ENCODE assay signal across 25 mouse cellular contexts in the genomic region with DNA sequence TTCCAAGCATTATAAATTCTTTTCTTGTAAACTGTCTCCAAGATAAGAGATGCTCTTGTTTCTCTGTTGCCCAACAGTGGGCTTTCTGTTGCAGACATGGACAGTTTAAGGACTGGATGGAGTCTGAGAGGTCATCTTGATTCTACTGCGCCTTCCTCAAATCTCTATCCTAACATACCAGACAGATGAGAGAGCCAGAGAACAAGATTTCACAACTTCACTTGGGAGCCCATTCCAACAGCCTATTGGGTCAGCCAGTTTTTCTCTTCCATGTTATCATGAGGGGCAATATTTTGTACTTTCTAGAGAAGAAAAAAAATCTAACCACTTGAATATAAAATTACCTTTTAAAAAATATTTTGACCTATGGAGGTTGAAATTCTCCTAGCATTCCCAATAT.
DNase-seq lines count a peak whose midpoint lies in the region; ATAC-seq and TF ChIP-seq lines count a peak whose summit lies in the region.
"Had no signal": no experiment of that assay in that cellular context is flagged by ENCODE, and none has a peak within 500 bp of the region (broad histone marks: within the 10 kb centered on the region; RNA-seq: fewer than 3 reads in every experiment).

No protein-coding gene starts in this region.

- no peak for ATAC-seq in lung, postnatal 0 days
- ATAC-seq: CD4-positive, CD25-positive, alpha-beta regulatory T cell, adult 4 months; forebrain, embryonic 14.5 days; forebrain, postnatal 0 days; hindbrain, postnatal 0 days; inflammation-experienced regulatory T-cells, adult 6 months; intestine, embryonic 16.5 days had no signal

- no peak overlapping the region for H3K27ac ChIP-seq in lung, postnatal 0 days (ENCODE audit: low read length)
- H3K27ac ChIP-seq: embryonic facial prominence, embryonic 12.5 days; embryonic facial prominence, embryonic 15.5 days; heart, adult 2 months; heart, embryonic 13.5 days; hindbrain, embryonic 14.5 days; hindbrain, postnatal 0 days had no signal

- no peak overlapping the region for H3K4me3 ChIP-seq in lung, postnatal 0 days (ENCODE audit: low read depth, low read length)
- H3K4me3 ChIP-seq: embryonic facial prominence, embryonic 12.5 days; embryonic facial prominence, embryonic 15.5 days; heart, adult 2 months; heart, embryonic 13.5 days had no signal

- TF ChIP-seq EP300 in lung, postnatal 0 days (IDR thresholded peaks at IDR 0.05): no peak

- H3K27me3 ChIP-seq in lung, postnatal 0 days (replicated peaks; ENCODE audit: insufficient read depth, low read length): no peaks in the 10 kb centered on the region
- H3K27me3 ChIP-seq: embryonic facial prominence, embryonic 12.5 days; embryonic facial prominence, embryonic 15.5 days; heart, embryonic 13.5 days had no signal

- no peaks in the 10 kb centered on the region for H3K36me3 ChIP-seq in lung, postnatal 0 days (ENCODE audit: insufficient read depth, low read length)
- H3K36me3 ChIP-seq: embryonic facial prominence, embryonic 12.5 days; embryonic facial prominence, embryonic 15.5 days; heart, embryonic 13.5 days had no signal

- no peak overlapping the region for H3K9ac ChIP-seq in lung, postnatal 0 days (replicated peaks; ENCODE audit: low read depth)
- H3K9ac ChIP-seq: embryonic facial prominence, embryonic 12.5 days; embryonic facial prominence, embryonic 15.5 days; forebrain, postnatal 0 days; heart, embryonic 13.5 days; hindbrain, embryonic 14.5 days had no signal

- H3K9me3 ChIP-seq in lung, postnatal 0 days (ENCODE audit: low read length): no peaks in the 10 kb centered on the region
- H3K9me3 ChIP-seq: embryonic facial prominence, embryonic 12.5 days; embryonic facial prominence, embryonic 15.5 days; heart, embryonic 13.5 days had no signal

- DNase-seq in heart, adult 18-20 months: peak; percentile 45 to 54
- DNase-seq in heart, postnatal 25 days (ENCODE audit: low spot score): no peak
- peak; percentile 4 to 16 for DNase-seq in lung, adult 18-20 months
- no peak for DNase-seq in lung, postnatal 0 days (ENCODE audit: low spot score)
- peak; percentile 8 for DNase-seq in urinary bladder, postnatal 14 days (ENCODE audit: low spot score)
- DNase-seq in urinary bladder, postnatal 10 days (ENCODE audit: low spot score): no peak
- DNase-seq: adrenal gland, adult 2 months; adrenal gland, postnatal 14 days; cerebellum, adult 11 months; cerebellum, adult 2 months; cerebellum, adult 9-11 months; cerebellum, postnatal 25 days; forebrain, postnatal 0 days; gastrocnemius, postnatal 14 days; heart, postnatal 4 days had no signal

- no peaks in the 10 kb centered on the region for H3K4me1 ChIP-seq in lung, postnatal 0 days (ENCODE audit: insufficient read depth, low read depth, low read length)
- H3K4me1 ChIP-seq: embryonic facial prominence, embryonic 12.5 days; embryonic facial prominence, embryonic 15.5 days had no signal

- intact Hi-C loops in heart, postnatal 25 days (cut with DNase I): no loop called here

- 74% methylated on average over 1 of the region's 1 CpGs for WGBS in lung, postnatal 0 days

- TF ChIP-seq CTCF in lung, postnatal 0 days (IDR thresholded peaks at IDR 0.05): no peak

- H3K4me2 ChIP-seq in lung, postnatal 0 days (replicated peaks; ENCODE audit: low read depth, low read length): no peak overlapping the region
- H3K4me2 ChIP-seq: embryonic facial prominence, embryonic 12.5 days; embryonic facial prominence, embryonic 15.5 days; heart, embryonic 13.5 days; hindbrain, embryonic 14.5 days had no signal

Comparison
In these comparisons a context has a peak if more than half of its experiments do, and no peak if none do; other contexts are left out.
1. DNase-seq: peak in heart, adult 18-20 months (2 of 2), lung, adult 18-20 months (2 of 2) and urinary bladder, postnatal 14 days (single experiment); none in heart, postnatal 25 days (single experiment), lung, postnatal 0 days (single experiment) and urinary bladder, postnatal 10 days (single experiment).